In genomic region chr8:34455376-34455775, GRCm38 (mm10) we compare ENCODE assay signal across 14 mouse cellular contexts.
DNase-seq lines count a peak whose midpoint lies in the region; ATAC-seq and TF ChIP-seq lines count a peak whose summit lies in the region.
"Had no signal": no experiment of that assay in that cellular context is flagged by ENCODE, and none has a peak within 500 bp of the region (broad histone marks: within the 10 kb centered on the region; RNA-seq: fewer than 3 reads in every experiment).

No protein-coding gene starts in this region.

- no peaks in the 10 kb centered on the region for H3K4me1 ChIP-seq in heart, adult 2 months (ENCODE audit: control insufficient read depth, insufficient read depth, low read length)
- H3K4me1 ChIP-seq in lung, embryonic 14.5 days (ENCODE audit: insufficient read depth) = no peaks in the 10 kb centered on the region
- H3K4me1 ChIP-seq in lung, postnatal 0 days (ENCODE audit: insufficient read depth, low read depth, low read length) = no peaks in the 10 kb centered on the region
- peaks cover 22% of the 10 kb centered on the region for H3K4me1 ChIP-seq in forebrain, embryonic 10.5 days
- H3K4me1 ChIP-seq in forebrain, postnatal 0 days (ENCODE audit: insufficient read depth) = no peaks in the 10 kb centered on the region

- H3K4me2 ChIP-seq in lung, embryonic 14.5 days = no peak overlapping the region
- no peak overlapping the region for H3K4me2 ChIP-seq in lung, postnatal 0 days (replicated peaks; ENCODE audit: low read depth, low read length)
- H3K4me2 ChIP-seq in forebrain, postnatal 0 days (ENCODE audit: low read depth) = no peak overlapping the region
- H3K4me2 ChIP-seq: liver, embryonic 15.5 days had no signal

- peak; percentile 29 to 34 for DNase-seq in heart, adult 2 months
- no peak for DNase-seq in heart, adult 8-10 months (ENCODE audit: low spot score)
- DNase-seq in lung, embryonic 14.5 days = peak; percentile 1
- no peak for DNase-seq in lung, postnatal 0 days (ENCODE audit: low spot score)
- peak; percentile 38 for DNase-seq in heart, postnatal 4 days
- DNase-seq in forebrain, embryonic 10.5 days (ENCODE audit: extremely low spot score, low spot score) = no peak
- DNase-seq in forebrain, postnatal 0 days = no peak
- DNase-seq: adrenal gland, postnatal 10 days; cerebellum, adult 11-12 months; midbrain, embryonic 14.5 days; right cerebral cortex, postnatal 4 days had no signal

- no peaks in the 10 kb centered on the region for H3K79me2 ChIP-seq in heart, adult 2 months (replicated peaks; ENCODE audit: control insufficient read depth, insufficient read depth, low read length)

- H3K9ac ChIP-seq in heart, adult 2 months (ENCODE audit: low read depth, low read length) = no peak overlapping the region
- H3K9ac ChIP-seq in lung, embryonic 14.5 days = no peak overlapping the region
- H3K9ac ChIP-seq in lung, postnatal 0 days (replicated peaks; ENCODE audit: low read depth) = no peak overlapping the region
- no peak overlapping the region for H3K9ac ChIP-seq in forebrain, postnatal 0 days
- H3K9ac ChIP-seq: liver, embryonic 15.5 days had no signal

- no peaks in the 10 kb centered on the region for H3K9me3 ChIP-seq in lung, embryonic 14.5 days (ENCODE audit: low read depth, low read length)
- no peaks in the 10 kb centered on the region for H3K9me3 ChIP-seq in lung, postnatal 0 days (ENCODE audit: low read length)
- H3K9me3 ChIP-seq in forebrain, embryonic 10.5 days = peaks cover 6% of the 10 kb centered on the region
- no peaks in the 10 kb centered on the region for H3K9me3 ChIP-seq in forebrain, postnatal 0 days (ENCODE audit: low read length)
- H3K9me3 ChIP-seq: liver, embryonic 15.5 days had no signal

- no peaks in the 10 kb centered on the region for H3K27me3 ChIP-seq in heart, adult 2 months (ENCODE audit: control insufficient read depth, insufficient read depth, low read length)
- H3K27me3 ChIP-seq in lung, embryonic 14.5 days (ENCODE audit: insufficient read depth, low read length) = no peaks in the 10 kb centered on the region
- no peaks in the 10 kb centered on the region for H3K27me3 ChIP-seq in lung, postnatal 0 days (replicated peaks; ENCODE audit: insufficient read depth, low read length)
- no peaks in the 10 kb centered on the region for H3K27me3 ChIP-seq in forebrain, embryonic 10.5 days (ENCODE audit: poor library complexity, severe bottlenecking)
- no peaks in the 10 kb centered on the region for H3K27me3 ChIP-seq in forebrain, postnatal 0 days (ENCODE audit: insufficient read depth, low read length)
- H3K27me3 ChIP-seq: liver, embryonic 15.5 days had no signal

- no peaks in the 10 kb centered on the region for H3K36me3 ChIP-seq in heart, adult 2 months (ENCODE audit: control insufficient read depth, insufficient read depth, low read length)
- no peaks in the 10 kb centered on the region for H3K36me3 ChIP-seq in lung, embryonic 14.5 days (ENCODE audit: insufficient read depth)
- no peaks in the 10 kb centered on the region for H3K36me3 ChIP-seq in lung, postnatal 0 days (ENCODE audit: insufficient read depth, low read length)
- H3K36me3 ChIP-seq in forebrain, embryonic 10.5 days (replicated peaks) = no peaks in the 10 kb centered on the region
- H3K36me3 ChIP-seq in forebrain, postnatal 0 days (ENCODE audit: insufficient read depth) = no peaks in the 10 kb centered on the region
- H3K36me3 ChIP-seq: liver, embryonic 15.5 days had no signal

- intact Hi-C loops in heart, adult 2 months (cut with DNase I) = no loop called here

- no peak for TF ChIP-seq EP300 in heart, adult 2 months (IDR thresholded peaks at IDR 0.05; ENCODE audit: insufficient read depth, low read depth, low read length)
- no peak for TF ChIP-seq EP300 in lung, postnatal 0 days (IDR thresholded peaks at IDR 0.05)

- H3K4me3 ChIP-seq in heart, adult 2 months = no peak overlapping the region
- H3K4me3 ChIP-seq in lung, embryonic 14.5 days (ENCODE audit: low read depth, low read length) = no peak overlapping the region
- no peak overlapping the region for H3K4me3 ChIP-seq in lung, postnatal 0 days (ENCODE audit: low read depth, low read length)
- no peak overlapping the region for H3K4me3 ChIP-seq in forebrain, embryonic 10.5 days
- no peak overlapping the region for H3K4me3 ChIP-seq in forebrain, postnatal 0 days (ENCODE audit: low read depth, low read length)
- H3K4me3 ChIP-seq: liver, embryonic 15.5 days had no signal

- H3K27ac ChIP-seq in heart, adult 2 months = peak overlapping the region; percentile 26; the same call in 1 of the 2 replicates
- H3K27ac ChIP-seq in lung, embryonic 14.5 days (ENCODE audit: low read depth) = no peak overlapping the region
- no peak overlapping the region for H3K27ac ChIP-seq in lung, postnatal 0 days (ENCODE audit: low read length)
- H3K27ac ChIP-seq in forebrain, embryonic 10.5 days = no peak overlapping the region
- H3K27ac ChIP-seq in forebrain, postnatal 0 days (ENCODE audit: low read depth, low read length) = no peak overlapping the region
- H3K27ac ChIP-seq: liver, embryonic 15.5 days had no signal

- WGBS in heart, adult 2 months = 56% methylated on average over 14 of the region's 14 CpGs
- WGBS in lung, embryonic 14.5 days = 68% methylated on average over 14 of the region's 14 CpGs
- WGBS in lung, postnatal 0 days = 68% methylated on average over 14 of the region's 14 CpGs
- 90% methylated on average over 14 of the region's 14 CpGs for WGBS in forebrain, embryonic 10.5 days
- 93% methylated on average over 14 of the region's 14 CpGs for WGBS in forebrain, postnatal 0 days

- TF ChIP-seq POLR2A in heart, adult 2 months (IDR thresholded peaks at IDR 0.05; ENCODE audit: insufficient read depth, low read depth, low read length) = no peak

- no peak for ATAC-seq in lung, embryonic 14.5 days (ENCODE audit: insufficient read depth)
- no peak for ATAC-seq in lung, postnatal 0 days
- peak; percentile 28; the same call in 1 of the 2 replicates for ATAC-seq in neutrophil, adult 5-6 weeks (ENCODE audit: extremely low read depth, insufficient number of reproducible peaks, low FRiP score, poor library complexity, severe bottlenecking)
- no peak for ATAC-seq in forebrain, postnatal 0 days
- ATAC-seq: forebrain, embryonic 14.5 days had no signal

- TF ChIP-seq CTCF in heart, adult 2 months (IDR thresholded peaks at IDR 0.05) = no peak
- TF ChIP-seq CTCF in lung, embryonic 14.5 days (IDR thresholded peaks at IDR 0.05; ENCODE audit: low read depth) = no peak
- no peak for TF ChIP-seq CTCF in lung, postnatal 0 days (IDR thresholded peaks at IDR 0.05)
- no peak for TF ChIP-seq CTCF in forebrain, postnatal 0 days (IDR thresholded peaks at IDR 0.05; ENCODE audit: low read depth)

Comparison
In these comparisons a context has a peak if more than half of its experiments do, and no peak if none do; other contexts are left out.
1. DNase-seq: peak in heart, adult 2 months (2 of 2), lung, embryonic 14.5 days (single experiment) and heart, postnatal 4 days (single experiment); none in heart, adult 8-10 months (single experiment), lung, postnatal 0 days (single experiment), forebrain, embryonic 10.5 days (single experiment) and forebrain, postnatal 0 days (single experiment).